Mouse (Mus musculus): ENCODE data around the gene Tmco1.

- TF ChIP-seq HCFC1 (IDR thresholded peaks at IDR 0.05; ENCODE audit: borderline replicate concordance, insufficient read depth, low read length) (no peak), CHD2 (IDR thresholded peaks at IDR 0.05; ENCODE audit: low read depth, low read length) (no peak), MAFK (IDR thresholded peaks at IDR 0.05; ENCODE audit: insufficient read depth, low read depth, low read length) (peak; percentile 28; the same call in 1 of the 2 replicates)
Measured at GRCm38 (mm10) chr1:167279160-167279715, 28.9 kb upstream of the Tmco1 start.
